In genomic region chr2:144005166-144005955, GRCm38 (mm10) we compare ENCODE assay signal across 12 mouse cellular contexts. TPM values are rescaled to one million over a fixed set of nuclear protein-coding genes. Genes with fewer than 3 reads are reported as not detected.
DNase-seq lines count a peak whose midpoint lies in the region; ATAC-seq and TF ChIP-seq lines count a peak whose summit lies in the region.
"Had no signal": no experiment of that assay in that cellular context is flagged by ENCODE, and none has a peak within 500 bp of the region (broad histone marks: within the 10 kb centered on the region; RNA-seq: fewer than 3 reads in every experiment).

No protein-coding gene starts in this region.

- 0 out of 2 replicates have a peak, but pooled peaks cover 13% of the 10 kb centered on the region for H3K36me3 ChIP-seq in kidney, embryonic 15.5 days
- H3K36me3 ChIP-seq in forebrain, embryonic 11.5 days (ENCODE audit: control insufficient read depth, insufficient read depth, low read length) = no peaks in the 10 kb centered on the region
- H3K36me3 ChIP-seq in hindbrain, embryonic 12.5 days = no peaks in the 10 kb centered on the region

- H3K27ac ChIP-seq in kidney, embryonic 15.5 days = peak overlapping the region; percentile 10; the same call in 1 of the 2 replicates
- peak overlapping the region; percentile 7; the same call in 1 of the 2 replicates for H3K27ac ChIP-seq in embryonic fibroblast, embryonic 13.5 days (ENCODE audit: insufficient read depth, low read length)
- no peak overlapping the region for H3K27ac ChIP-seq in forebrain, embryonic 11.5 days (ENCODE audit: low read depth, low read length)
- no peak overlapping the region for H3K27ac ChIP-seq in hindbrain, embryonic 12.5 days

- TF ChIP-seq POLR2A in embryonic fibroblast, embryonic 13.5 days (IDR thresholded peaks at IDR 0.05; ENCODE audit: low read depth, low read length) = no peak

- TF ChIP-seq CTCF in embryonic fibroblast, embryonic 13.5 days (IDR thresholded peaks at IDR 0.05; ENCODE audit: borderline replicate concordance, insufficient read depth, low read length) = no peak

- H3K27me3 ChIP-seq in kidney, embryonic 15.5 days = no peaks in the 10 kb centered on the region
- H3K27me3 ChIP-seq in forebrain, embryonic 11.5 days (ENCODE audit: control insufficient read depth, insufficient read depth, low read length) = no peaks in the 10 kb centered on the region
- no peaks in the 10 kb centered on the region for H3K27me3 ChIP-seq in hindbrain, embryonic 12.5 days

- WGBS in kidney, embryonic 15.5 days = 58% methylated on average over 6 of the region's 6 CpGs
- WGBS in forebrain, embryonic 11.5 days = 82% methylated on average over 6 of the region's 6 CpGs
- WGBS in hindbrain, embryonic 12.5 days = 81% methylated on average over 6 of the region's 6 CpGs

- no peak overlapping the region for H3K9ac ChIP-seq in kidney, embryonic 15.5 days
- H3K9ac ChIP-seq in forebrain, embryonic 11.5 days (ENCODE audit: low read length) = no peak overlapping the region
- no peak overlapping the region for H3K9ac ChIP-seq in hindbrain, embryonic 12.5 days

- no peaks in the 10 kb centered on the region for H3K9me3 ChIP-seq in kidney, embryonic 15.5 days (replicated peaks)
- no peaks in the 10 kb centered on the region for H3K9me3 ChIP-seq in forebrain, embryonic 11.5 days (ENCODE audit: control insufficient read depth, low read length)
- H3K9me3 ChIP-seq in hindbrain, embryonic 12.5 days (replicated peaks) = no peaks in the 10 kb centered on the region

- peaks cover 71% of the 10 kb centered on the region for H3K4me1 ChIP-seq in kidney, embryonic 15.5 days
- peaks cover 25% of the 10 kb centered on the region for H3K4me1 ChIP-seq in embryonic fibroblast, embryonic 13.5 days (ENCODE audit: control insufficient read depth, insufficient read depth, low read length)
- 0 out of 2 replicates have a peak, but pooled peaks cover 2% of the 10 kb centered on the region for H3K4me1 ChIP-seq in forebrain, embryonic 11.5 days (replicated peaks; ENCODE audit: control insufficient read depth, insufficient read depth, low read length)
- H3K4me1 ChIP-seq in hindbrain, embryonic 12.5 days = peaks cover 13% of the 10 kb centered on the region

- DNase-seq in kidney, postnatal 14 days = no peak
- peak; percentile 39 to 58 for DNase-seq in heart, postnatal 14 days
- peak; percentile 81 for DNase-seq in lung, postnatal 10 days
- DNase-seq in forebrain, embryonic 11.5 days (ENCODE audit: low spot score) = no peak
- DNase-seq in layer of hippocampus, postnatal 25 days (ENCODE audit: extremely low spot score in 1 of 2, low spot score in 1 of 2) = no peak
- DNase-seq: cerebellum, adult 8-10 months had no signal

- H3K4me2 ChIP-seq in kidney, embryonic 15.5 days = no peak overlapping the region
- no peak overlapping the region for H3K4me2 ChIP-seq in forebrain, embryonic 11.5 days (ENCODE audit: low read depth, low read length, severe bottlenecking)
- no peak overlapping the region for H3K4me2 ChIP-seq in hindbrain, embryonic 12.5 days (replicated peaks)

- intact Hi-C loops in heart, postnatal 14 days (cut with DNase I) = loop anchor here (2.0 to 5.0 kb wide), 2 partner anchors 91 to 138 kb away; partner anchors contain the start of gene Dstn

- H3K4me3 ChIP-seq in kidney, embryonic 15.5 days (replicated peaks) = no peak overlapping the region
- no peak overlapping the region for H3K4me3 ChIP-seq in embryonic fibroblast, embryonic 13.5 days (ENCODE audit: insufficient read depth, low read length)
- no peak overlapping the region for H3K4me3 ChIP-seq in forebrain, embryonic 11.5 days (ENCODE audit: low read depth, low read length)
- no peak overlapping the region for H3K4me3 ChIP-seq in hindbrain, embryonic 12.5 days

- ATAC-seq in kidney, embryonic 15.5 days (replicated peaks; ENCODE audit: low FRiP score) = no peak
- no peak for ATAC-seq in forebrain, embryonic 11.5 days (replicated peaks; ENCODE audit: low FRiP score)
- no peak for ATAC-seq in hindbrain, embryonic 12.5 days (ENCODE audit: low FRiP score)

RNA-seq across cellular contexts. Expression of gene Rrbp1, which starts 5.7 kb away (rescaled TPM):
- polyA plus RNA-seq in kidney, embryonic 15.5 days (2015; fragmentation: Nextera tagmentation; extraction: Ambion mirVana) = 78.1 and 90.8 TPM in 2 replicates
- 538 and 568 TPM in 2 replicates for polyA plus RNA-seq in embryonic fibroblast, embryonic 13.5 days (2011; ENCODE audit: insufficient read length, low read depth, missing spikeins)
- total RNA-seq in heart, postnatal 14 days (2021) = 100 to 1,000 TPM; 117 to 125 TPM
- 30.0 and 35.6 TPM in 2 replicates for polyA plus RNA-seq in forebrain, embryonic 11.5 days (2014; fragmentation: Nextera tagmentation; extraction: Ambion mirVana)
- polyA plus RNA-seq in hindbrain, embryonic 12.5 days (2016; fragmentation: Nextera tagmentation; extraction: Ambion mirVana) = 60.7 and 61.6 TPM in 2 replicates
- 10 to 100 TPM; 61.6 to 72.9 TPM for total RNA-seq in layer of hippocampus, postnatal 25 days (2021)

RNA-seq across cellular contexts. Expression of gene Banf2, which starts 27.5 kb away (rescaled TPM):
- not detected in 2 replicates for polyA plus RNA-seq in kidney, embryonic 15.5 days (2015; fragmentation: Nextera tagmentation; extraction: Ambion mirVana)
- polyA plus RNA-seq in embryonic fibroblast, embryonic 13.5 days (2011; ENCODE audit: insufficient read length, low read depth, missing spikeins) = not detected in 2 replicates
- total RNA-seq in heart, postnatal 14 days (2021) = not detected
- polyA plus RNA-seq in forebrain, embryonic 11.5 days (2014; fragmentation: Nextera tagmentation; extraction: Ambion mirVana) = not detected in 2 replicates
- not detected in 2 replicates for polyA plus RNA-seq in hindbrain, embryonic 12.5 days (2016; fragmentation: Nextera tagmentation; extraction: Ambion mirVana)
- total RNA-seq in layer of hippocampus, postnatal 25 days (2021) = not detected
- total RNA-seq: adrenal gland, postnatal 36 days; hematopoietic stem cell, adult 5-6 weeks had no signal
- polyA plus RNA-seq: neural tube, embryonic 14.5 days had no signal

Comparison
In these comparisons a context has a peak if more than half of its experiments do, and no peak if none do; other contexts are left out.
1. H3K27ac ChIP-seq: peak in kidney, embryonic 15.5 days (single experiment) and embryonic fibroblast, embryonic 13.5 days (single experiment); none in forebrain, embryonic 11.5 days (single experiment) and hindbrain, embryonic 12.5 days (single experiment).
2. DNase-seq: peak in heart, postnatal 14 days (2 of 2) and lung, postnatal 10 days (single experiment); none in kidney, postnatal 14 days (single experiment), forebrain, embryonic 11.5 days (single experiment) and layer of hippocampus, postnatal 25 days (0 of 2).